Mouse (Mus musculus): ENCODE measurements around the gene Ren1. TPM values are rescaled to one million over a fixed set of nuclear protein-coding genes. Genes with fewer than 3 reads are reported as not detected.

Gene Ren1
- total RNA-seq, 2 experiments from 2014 or later: not detected

- no peak for DNase-seq (ENCODE audit: low spot score in 2 of 2)
- TF ChIP-seq CTCF (conservative IDR thresholded peaks at IDR 0.05): no peak
Observed at GRCm38 (mm10) chr1:133386209-133386608, 35.9 kb downstream of the Ren1 start.

DNA sequence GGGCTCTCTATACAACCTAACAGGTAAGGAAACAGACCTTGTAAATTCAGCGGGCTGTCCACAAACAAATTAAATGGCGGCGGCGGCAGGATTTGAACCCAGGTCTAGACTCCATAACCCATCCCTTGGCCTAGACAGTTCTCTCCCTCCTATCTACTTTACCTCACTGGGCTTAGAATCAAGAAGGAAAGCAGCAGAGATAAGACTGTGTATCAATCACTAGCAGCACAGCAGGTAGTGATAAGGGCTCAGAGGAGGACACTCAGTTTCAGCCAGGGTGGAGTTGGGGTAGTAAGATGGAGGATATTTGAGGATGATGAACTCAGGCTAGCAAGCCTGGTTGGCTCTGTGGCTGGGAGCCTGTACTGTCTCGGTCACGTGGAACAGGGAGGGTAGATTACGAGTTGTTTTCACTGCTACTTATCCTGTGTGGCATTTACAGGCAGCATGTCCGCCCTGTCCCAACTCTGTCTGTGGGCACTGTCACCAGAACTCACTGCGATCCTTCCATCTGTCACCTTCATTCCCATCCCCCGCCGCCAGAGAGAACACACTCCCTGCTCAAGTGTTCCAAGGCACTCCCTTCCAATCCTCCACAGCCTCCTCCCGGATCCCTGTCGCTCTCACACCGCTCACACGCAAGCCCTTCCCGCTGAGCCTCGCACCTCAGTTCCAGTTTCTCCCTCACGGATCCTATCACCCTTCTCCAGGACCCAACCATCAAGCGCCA is 37.4 kb downstream of the Ren1 start:
- no peak for TF ChIP-seq CTCF (conservative IDR thresholded peaks at IDR 0.05)
- peak; percentile 49 to 57 for DNase-seq (ENCODE audit: low spot score in 2 of 2)
- Histone ChIP-seq H3K27ac (no peak overlapping the region), H3K4me3 (no peak overlapping the region)

More at GRCm38 (mm10) chr1:133386209-133386608, 35.9 kb downstream of the Ren1 start:
- H3K4me3 ChIP-seq: no peak overlapping the region
- no peak overlapping the region for H3K27ac ChIP-seq

- peak in 1 of 2 experiments; percentile 32 for DNase-seq (ENCODE audit: low spot score in 2 of 2)
- peak overlapping the region; percentile 61 for H3K27ac ChIP-seq
- no peak for TF ChIP-seq CTCF (conservative IDR thresholded peaks at IDR 0.05)
- H3K4me3 ChIP-seq: no peak overlapping the region
Observed at GRCm38 (mm10) chr1:133394702-133395101, 44.4 kb downstream of the Ren1 start.

DNA sequence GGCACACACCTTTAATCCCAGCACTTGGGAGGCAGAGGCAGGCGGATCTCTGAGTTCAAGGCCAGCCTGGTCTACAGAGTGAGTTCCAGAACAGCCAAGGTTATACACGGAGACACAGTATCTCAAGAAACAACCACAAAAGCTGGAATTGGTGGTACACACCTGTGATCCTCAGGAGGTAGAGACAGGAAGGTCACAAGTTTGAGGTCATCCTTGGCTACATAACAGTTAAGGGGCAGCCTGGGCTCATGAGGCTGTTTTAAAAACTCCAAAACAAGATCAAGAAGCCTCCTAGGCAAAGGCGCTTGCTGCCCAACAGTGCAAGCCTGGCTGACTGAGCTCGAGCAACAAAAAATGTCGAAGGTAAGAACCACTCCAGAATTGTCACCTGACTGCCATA is 46.4 kb downstream of the Ren1 start:
- no peak overlapping the region for H3K4me3 ChIP-seq
- peak overlapping the region; percentile 66; the same call in 1 of the 2 replicates for H3K27ac ChIP-seq
- no peak for DNase-seq (ENCODE audit: low spot score in 2 of 2)
- TF ChIP-seq CTCF (conservative IDR thresholded peaks at IDR 0.05): no peak

- H3K27ac ChIP-seq: peak overlapping the region; percentile 66
- no peak overlapping the region for H3K4me3 ChIP-seq
- no peak for TF ChIP-seq CTCF (conservative IDR thresholded peaks at IDR 0.05)
- no peak for DNase-seq (ENCODE audit: low spot score in 2 of 2)
Observed at GRCm38 (mm10) chr1:133397094-133397482, 46.8 kb downstream of the Ren1 start.

DNA sequence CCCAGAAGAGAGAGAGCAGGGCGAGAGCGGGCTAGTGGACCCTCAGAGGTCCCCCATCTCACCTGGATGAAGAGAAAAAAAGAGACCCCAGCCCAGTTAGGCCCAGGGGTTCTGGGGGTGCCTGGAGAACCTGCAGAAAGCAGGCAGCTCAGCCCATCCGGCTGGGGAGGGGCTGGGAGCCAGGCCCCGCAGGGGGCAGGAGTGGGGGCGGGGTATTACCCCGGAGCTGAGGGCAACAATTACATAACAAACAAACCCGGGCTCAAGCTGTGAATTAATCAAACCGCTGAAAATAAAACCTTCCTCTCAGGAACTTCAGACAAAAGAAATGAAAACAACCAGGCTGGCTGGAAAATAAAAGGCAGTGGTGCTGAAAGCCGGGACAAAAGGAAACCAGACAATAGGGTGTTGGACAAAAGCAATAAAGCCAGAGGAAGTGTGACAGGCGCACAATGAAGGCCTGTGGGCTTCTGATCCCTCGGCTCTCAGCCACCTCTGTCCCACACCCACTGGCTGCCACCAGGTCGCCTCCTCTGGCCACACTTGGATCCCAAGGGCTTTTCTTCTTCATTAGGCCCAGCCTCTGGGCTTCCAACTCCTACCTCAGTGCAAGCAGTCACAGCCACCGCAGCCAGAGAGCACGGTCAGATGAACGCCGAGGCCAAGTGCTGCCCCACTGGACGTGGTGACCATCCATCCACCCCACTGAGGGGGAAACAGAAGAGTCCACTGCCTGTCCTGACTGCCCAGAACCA is 47.4 kb downstream of the Ren1 start:
- Histone ChIP-seq H3K4me3 (no peak overlapping the region), H3K27ac (peak overlapping the region; percentile 66)
- peak in 1 of 2 experiments; percentile 28 for DNase-seq (ENCODE audit: low spot score in 2 of 2)
- TF ChIP-seq CTCF (conservative IDR thresholded peaks at IDR 0.05): peak; percentile 32

- TF ChIP-seq CTCF (conservative IDR thresholded peaks at IDR 0.05): no peak
- Histone ChIP-seq H3K27ac (no peak overlapping the region), H3K4me3 (no peak overlapping the region)
- no peak for DNase-seq (ENCODE audit: low spot score in 2 of 2)
Observed at GRCm38 (mm10) chr1:133400014-133400725, 49.9 kb downstream of the Ren1 start.

GRCm38 (mm10) chr1:133404005-133404404 is 53.7 kb downstream of the Ren1 start:
- TF ChIP-seq CTCF (conservative IDR thresholded peaks at IDR 0.05): no peak
- no peak overlapping the region for H3K4me3 ChIP-seq
- DNase-seq (ENCODE audit: low spot score in 2 of 2): no peak
- no peak overlapping the region for H3K27ac ChIP-seq

GRCm38 (mm10) chr1:133406614-133407013 is 56.3 kb downstream of the Ren1 start:
- no peak for TF ChIP-seq CTCF (conservative IDR thresholded peaks at IDR 0.05)
- DNase-seq (ENCODE audit: low spot score in 2 of 2): no peak
- H3K27ac ChIP-seq: no peak overlapping the region
- H3K4me3 ChIP-seq: no peak overlapping the region

DNA sequence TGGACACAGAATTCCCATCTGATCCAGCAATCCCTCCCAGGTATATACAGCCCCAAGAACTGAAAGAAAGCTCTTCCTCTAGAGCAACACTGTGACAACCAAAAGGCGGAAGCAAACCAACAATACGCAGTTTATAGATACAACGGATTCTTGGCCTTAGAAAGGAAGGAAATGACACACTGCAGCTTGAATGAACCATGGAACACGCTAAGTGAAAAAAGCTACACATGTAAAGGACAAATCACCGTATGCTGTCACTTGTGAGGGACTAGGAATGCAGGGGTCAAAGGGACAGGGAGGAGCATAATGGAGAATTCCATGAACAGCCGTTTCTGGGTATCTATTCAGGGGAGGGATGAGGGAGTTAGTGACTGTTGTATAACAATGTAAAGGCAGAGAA is 57.1 kb downstream of the Ren1 start:
- Histone ChIP-seq H3K4me3 (no peak overlapping the region), H3K27ac (no peak overlapping the region)
- no peak for TF ChIP-seq CTCF (conservative IDR thresholded peaks at IDR 0.05)
- no peak for DNase-seq (ENCODE audit: low spot score in 2 of 2)

DNA sequence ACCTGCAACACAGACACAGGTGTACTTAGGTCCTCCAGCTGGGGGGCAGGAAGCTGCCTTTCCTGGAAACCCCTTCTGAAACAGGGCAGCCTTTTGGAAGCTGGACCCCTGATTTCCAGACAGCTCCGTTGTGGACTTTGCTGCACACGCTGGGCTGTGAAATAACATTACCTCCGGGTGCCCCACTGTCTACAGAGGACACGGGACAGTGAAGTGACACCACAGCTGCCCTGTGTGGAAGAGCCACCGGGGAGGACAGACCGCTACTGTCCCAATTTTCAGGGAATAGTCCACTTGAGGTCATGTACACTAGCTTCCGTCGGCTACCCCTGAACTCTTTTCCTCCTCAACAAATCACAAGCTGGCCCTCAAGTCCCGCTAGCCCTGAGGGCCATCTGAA is 58.0 kb downstream of the Ren1 start:
- no peak for DNase-seq (ENCODE audit: low spot score in 2 of 2)
- Histone ChIP-seq H3K27ac (no peak overlapping the region), H3K4me3 (no peak overlapping the region)
- TF ChIP-seq CTCF (conservative IDR thresholded peaks at IDR 0.05): no peak

DNA sequence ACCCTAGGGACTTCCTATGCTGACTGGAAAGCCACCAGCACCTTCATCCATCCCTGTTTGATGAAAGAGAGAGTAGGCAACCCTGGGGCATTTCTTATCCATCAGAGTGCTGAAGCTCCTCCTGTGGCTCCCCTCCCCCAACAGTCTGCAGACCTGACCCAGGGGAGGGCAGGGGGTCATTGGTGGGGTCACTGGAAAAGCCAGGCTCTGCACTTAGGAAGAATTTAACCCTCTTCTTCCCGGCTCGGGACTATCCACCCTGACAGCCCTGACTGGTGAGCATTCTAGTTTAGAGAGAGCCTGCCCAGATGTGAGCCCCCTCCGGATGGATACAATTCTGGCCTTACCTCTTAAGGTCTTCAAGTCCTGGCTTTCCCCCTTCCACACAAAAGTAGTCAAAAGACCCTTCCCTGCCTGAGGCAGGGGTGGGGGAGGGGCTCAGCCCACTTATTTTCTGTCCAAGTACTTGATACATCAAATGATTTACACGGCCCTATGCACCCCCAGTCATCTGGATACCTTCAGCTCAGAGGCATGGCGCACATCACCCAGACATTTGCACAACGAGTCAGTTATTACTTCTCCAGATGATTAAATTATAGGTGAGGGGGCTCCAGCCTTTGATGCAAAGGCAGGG is 58.7 kb downstream of the Ren1 start:
- no peak overlapping the region for H3K4me3 ChIP-seq
- no peak overlapping the region for H3K27ac ChIP-seq
- TF ChIP-seq CTCF (conservative IDR thresholded peaks at IDR 0.05): no peak
- no peak for DNase-seq (ENCODE audit: low spot score in 2 of 2)

GRCm38 (mm10) chr1:133409786-133410185 is 59.5 kb downstream of the Ren1 start:
- no peak for DNase-seq (ENCODE audit: low spot score in 2 of 2)
- Histone ChIP-seq H3K4me3 (no peak overlapping the region), H3K27ac (no peak overlapping the region)
- TF ChIP-seq CTCF (conservative IDR thresholded peaks at IDR 0.05): no peak

Other genes with a start within 250 kb of the Ren1 start
- 10 to 100 TPM; 38.5 to 39.8 TPM for gene Ppp1r15b, start 219.4 kb upstream of the Ren1 start, total RNA-seq (2021)
- gene Plekha6, start 186.3 kb upstream of the Ren1 start, total RNA-seq (2021): 10 to 100 TPM; 47.6 to 55.0 TPM
- gene Golt1a, start 40.7 kb upstream of the Ren1 start, total RNA-seq (2021): not detected
- gene Kiss1, start 28.6 kb upstream of the Ren1 start, total RNA-seq (2021): not detected
- 1 to 10 TPM; 1.1 to 1.6 TPM for gene Etnk2, start 13.1 kb downstream of the Ren1 start, total RNA-seq (2021)
- 1 to 10 TPM; 6.3 to 9.4 TPM for gene Sox13, start 73.9 kb downstream of the Ren1 start, total RNA-seq (2021)